Mouse (Mus musculus) kidney, adult 2 months (tissue): Measurements from ENCODE around the gene Gm20425. TPM values are rescaled to one million over a fixed set of nuclear protein-coding genes. Genes with fewer than 3 reads are reported as not detected.
"Not testable (repeated sequence)": the region's sequence is repeated elsewhere in the genome, so short reads cannot be mapped to it uniquely, and the experiment has no call there.

Experiments
- DNase-seq: peaks from one replicate; pipeline ENCODE4 v3.0.0; 2021
- H3K27ac ChIP-seq: fragments of 200-500 bp; 2 replicates; pipeline ENCODE4 v1.5.1; 2012; ENCODE audit warnings: low read depth, low read length, control low read depth, inconsistent platforms; ENCODE audit not compliant: insufficient read depth
- H3K27me3 ChIP-seq: fragments of 200-500 bp; replicated peaks from 2 replicates; pipeline ENCODE4 v1.6.1; 2012; ENCODE audit warnings: mild to moderate bottlenecking, moderate library complexity, low read length, inconsistent platforms; ENCODE audit not compliant: control insufficient read depth, insufficient read depth
- H3K36me3 ChIP-seq: fragments of 200-500 bp; 2 replicates; pipeline ENCODE4 v1.6.1; 2012; ENCODE audit warnings: mild to moderate bottlenecking, moderate library complexity, low read length, inconsistent platforms; ENCODE audit not compliant: control insufficient read depth, insufficient read depth
- H3K4me1 ChIP-seq: fragments of 200-500 bp; 2 replicates; pipeline ENCODE4 v1.6.1; 2011; ENCODE audit warnings: low read length; ENCODE audit not compliant: control insufficient read depth, insufficient read depth
- H3K4me3 ChIP-seq: fragments of 200-500 bp; 2 replicates; pipeline ENCODE4 v1.5.1; 2011; ENCODE audit warnings: mild to moderate bottlenecking, low read depth, low read length, control low read depth; ENCODE audit not compliant: insufficient read depth
- CTCF ChIP-seq: fragments of 200-500 bp; conservative IDR thresholded peaks from 2 replicates; pipeline ENCODE4 v1.5.1; 2011; ENCODE audit warnings: low read depth, mild to moderate bottlenecking, control low read depth, low read length, moderate library complexity, mixed read lengths; ENCODE audit not compliant: insufficient read depth, insufficient read length
- POLR2A ChIP-seq: fragments of 200-500 bp; IDR thresholded peaks from one replicate; pipeline ENCODE4 v1.6.1; 2011; ENCODE audit warnings: low read depth, low read length, control low read depth
- WGBS: fragments of 180-500 bp; shearing (Covaris S2); methylation state at CpG from one replicate; pipeline ENCODE4 v1.1.7; 2018; 5-methylcytosine and 5-hydroxymethylcytosine counted together
- polyA plus RNA-seq: library from polyadenylated mRNA; depleted of rRNA; stranded (reverse); fragments of >200 nt; gene quantifications from 2 replicates; pipeline ENCODE4 v1.2.3, GENCODE M21; 2012

Gm20425 gene
- polyA plus RNA-seq, 1 experiment = not detected

- TF ChIP-seq CTCF = no peak
- TF ChIP-seq POLR2A = no peak
- Histone ChIP-seq H3K4me1 (no peaks in the 10 kb centered on the region; the same call in 1 of the 2 replicates), H3K36me3 (no peaks in the 10 kb centered on the region), H3K4me3 (no peak overlapping the region), H3K27ac (no peak overlapping the region), H3K27me3 (no peaks in the 10 kb centered on the region)
- 54% methylated on average over 3 of the region's 3 CpGs for WGBS
- peak; percentile 17 for DNase-seq
These were observed 49.8 kb downstream of the Gm20425 start for GRCm38 (mm10) chr9:103180303-103180702.

GRCm38 (mm10) chr9:103175692-103176091 lies 54.4 kb downstream of the Gm20425 start:
- no peak for DNase-seq
- Histone ChIP-seq H3K36me3 (no peaks in the 10 kb centered on the region), H3K27ac (no peak overlapping the region), H3K27me3 (no peaks in the 10 kb centered on the region), H3K4me3 (no peak overlapping the region), H3K4me1 (no peaks in the 10 kb centered on the region)
- WGBS = 98% methylated on average over 7 of the region's 7 CpGs
- TF ChIP-seq CTCF (no peak), POLR2A (no peak)

GRCm38 (mm10) chr9:103174771-103175519 lies 55.2 kb downstream of the Gm20425 start:
- DNase-seq = peak; percentile 41
- no peak overlapping the region for H3K27ac ChIP-seq
- H3K27me3 ChIP-seq = no peaks in the 10 kb centered on the region
- no peaks in the 10 kb centered on the region for H3K4me1 ChIP-seq
- no peaks in the 10 kb centered on the region for H3K36me3 ChIP-seq
- H3K4me3 ChIP-seq = no peak overlapping the region
- TF ChIP-seq POLR2A = no peak
- peak; percentile 86 for TF ChIP-seq CTCF
- whole genome bisulfite sequencing = 46% methylated on average over 6 of the region's 6 CpGs

- WGBS = 78% methylated on average over 7 of the region's 7 CpGs
- H3K4me3 ChIP-seq = no peak overlapping the region
- no peaks in the 10 kb centered on the region for H3K4me1 ChIP-seq
- H3K27ac ChIP-seq = no peak overlapping the region
- TF ChIP-seq POLR2A (no peak), CTCF (no peak)
- H3K27me3 ChIP-seq = no peaks in the 10 kb centered on the region
- no peaks in the 10 kb centered on the region for H3K36me3 ChIP-seq
- DNase-seq = no peak
These were observed 61.3 kb downstream of the Gm20425 start for GRCm38 (mm10) chr9:103168771-103169170.

GRCm38 (mm10) chr9:103168046-103168445 lies 62.1 kb downstream of the Gm20425 start:
- 89% methylated on average over 6 of the region's 6 CpGs for WGBS

GRCm38 (mm10) chr9:103163806-103164205 lies 66.3 kb downstream of the Gm20425 start:
- 86% methylated on average over 15 of the region's 15 CpGs for WGBS
- TF ChIP-seq CTCF (no peak), POLR2A (no peak)
- no peak overlapping the region for H3K4me3 ChIP-seq

More at GRCm38 (mm10) chr9:103168046-103168445, 62.1 kb downstream of the Gm20425 start:
- H3K27me3 ChIP-seq = no peaks in the 10 kb centered on the region
- H3K36me3 ChIP-seq = no peaks in the 10 kb centered on the region
- no peak for DNase-seq
- TF ChIP-seq POLR2A (no peak), CTCF (0 out of 2 replicates have a peak, but pooled peaks have one; percentile 15)
- no peaks in the 10 kb centered on the region for H3K4me1 ChIP-seq
- no peak overlapping the region for H3K27ac ChIP-seq
- H3K4me3 ChIP-seq = no peak overlapping the region

GRCm38 (mm10) chr9:103155158-103155557 lies 74.9 kb downstream of the Gm20425 start:
- not testable (repeated sequence) for H3K4me3 ChIP-seq, DNase-seq
- WGBS = 83% methylated on average over 7 of the region's 7 CpGs

More at GRCm38 (mm10) chr9:103163806-103164205, 66.3 kb downstream of the Gm20425 start:
- Histone ChIP-seq H3K27me3 (no peaks in the 10 kb centered on the region), H3K36me3 (no peaks in the 10 kb centered on the region), H3K27ac (no peak overlapping the region), H3K4me1 (no peaks in the 10 kb centered on the region)
- DNase-seq = no peak

More at GRCm38 (mm10) chr9:103155158-103155557, 74.9 kb downstream of the Gm20425 start:
- H3K27me3 ChIP-seq, H3K36me3 ChIP-seq, H3K4me1 ChIP-seq, H3K27ac ChIP-seq: not testable (repeated sequence)
